Mouse (Mus musculus): ENCODE data around the gene Tedc1.

- TF ChIP-seq GATA1 (IDR thresholded peaks at IDR 0.05; ENCODE audit: borderline replicate concordance, low read length) (no peak), FLI1 (IDR thresholded peaks at IDR 0.05; ENCODE audit: low read length) (no peak)
These were observed 18.7 kb upstream of the Tedc1 start for GRCm38 (mm10) chr12:113137260-113138213.

All from megakaryocyte, embryonic 14.5 days (primary cell).